Mouse (Mus musculus) C2C12 (cell line): Measurements from ENCODE around the gene Gm20388.

ENCODE experiments used
- CEBPB ChIP-seq: IDR thresholded peaks from one replicate; pipeline ENCODE4 v1.6.1; 2011; ENCODE audit warnings: low read depth, mild to moderate bottlenecking, control low read depth, moderate library complexity
- CTCF ChIP-seq: IDR thresholded peaks from one replicate; pipeline ENCODE4 v1.5.1; 2011; ENCODE audit not compliant: control insufficient read depth, insufficient read depth, insufficient read length
- MYOD1 ChIP-seq: IDR thresholded peaks from one replicate; pipeline ENCODE4 v1.6.1; 2011; ENCODE audit warnings: low read depth; ENCODE audit not compliant: control insufficient read depth, insufficient read length
- USF1 ChIP-seq: IDR thresholded peaks from one replicate; pipeline ENCODE4 v1.6.1; 2011; ENCODE audit warnings: low read depth, mild to moderate bottlenecking, control low read depth, moderate library complexity

GRCm38 (mm10) chr8:120150028-120150427, 239.4 kb downstream of the Gm20388 start:
- TF ChIP-seq CEBPB (no peak), CTCF (no peak), MYOD1 (peak; percentile 100), USF1 (no peak)
